Mouse (Mus musculus): Measurements from ENCODE around the gene Gnrhr. TPM values are rescaled to one million over a fixed set of nuclear protein-coding genes. Genes with fewer than 3 reads are reported as not detected.

Gene Gnrhr
- not detected in 2 replicates for polyA plus RNA-seq (2012; ENCODE audit: insufficient read depth, insufficient read length, missing spikeins)

GRCm38 (mm10) chr5:86197801-86198200 lies at the start of gene Gnrhr:
Gnrhr (minus strand) TSS chr5:86197901.
- no peak within 1 kb of the TSS for H3K27ac ChIP-seq (replicated peaks; ENCODE audit: low read depth, low read length)
- H3K4me3 ChIP-seq (ENCODE audit: insufficient read depth, low read depth, low read length) = no peak within 1 kb of the TSS
- no peaks in the 10 kb centered on the region for H3K4me1 ChIP-seq (ENCODE audit: control insufficient read depth, insufficient read depth, insufficient read length, low read length)

DNA sequence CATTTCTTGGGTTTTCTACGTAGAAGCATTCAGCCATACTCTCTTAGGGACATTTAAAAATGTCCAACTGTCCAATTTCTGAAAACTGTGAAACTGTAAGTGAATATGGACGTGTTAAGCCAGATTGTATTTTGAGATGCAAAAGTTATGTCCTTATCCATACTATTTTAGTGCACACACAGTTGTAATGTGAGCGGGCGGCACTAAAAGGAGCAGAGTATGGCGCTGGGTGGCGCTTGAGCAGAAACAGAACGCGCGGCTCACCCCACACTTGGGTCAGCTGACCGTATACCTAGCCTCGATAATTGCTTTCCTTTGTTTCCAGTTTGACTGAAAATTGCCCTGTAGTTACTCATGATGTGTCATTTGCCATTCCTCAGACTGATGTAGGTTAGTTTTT lies 48.9 kb upstream of the Gnrhr start:
- H3K4me3 ChIP-seq (ENCODE audit: insufficient read depth, low read depth, low read length) = no peak overlapping the region
- H3K4me1 ChIP-seq (ENCODE audit: control insufficient read depth, insufficient read depth, insufficient read length, low read length) = no peaks in the 10 kb centered on the region
- no peak overlapping the region for H3K27ac ChIP-seq (replicated peaks; ENCODE audit: low read depth, low read length)

GRCm38 (mm10) chr5:86244880-86245279 lies 47.2 kb upstream of the Gnrhr start:
- Histone ChIP-seq H3K4me1 (ENCODE audit: control insufficient read depth, insufficient read depth, insufficient read length, low read length) (no peaks in the 10 kb centered on the region), H3K27ac (replicated peaks; ENCODE audit: low read depth, low read length) (no peak overlapping the region), H3K4me3 (ENCODE audit: insufficient read depth, low read depth, low read length) (no peak overlapping the region)

DNA sequence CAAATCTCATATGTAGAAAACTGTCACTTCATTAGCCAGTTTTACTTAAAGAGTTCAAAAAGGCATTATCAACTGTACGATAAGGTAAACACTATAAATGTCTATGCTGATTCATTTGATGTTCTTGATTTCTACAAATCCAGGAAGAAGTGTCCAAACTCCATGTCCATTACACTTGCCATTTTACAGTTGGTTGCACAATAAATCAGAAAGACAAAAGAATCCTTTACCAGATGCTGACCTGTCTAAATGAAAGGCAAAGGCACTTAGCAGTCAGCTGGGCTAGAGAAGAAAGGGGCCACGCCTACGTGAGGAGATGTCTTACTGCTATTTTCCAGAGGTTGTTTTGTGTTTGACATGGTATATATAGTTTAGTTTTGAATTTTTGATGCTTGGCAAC lies 46.6 kb upstream of the Gnrhr start:
- Histone ChIP-seq H3K27ac (replicated peaks; ENCODE audit: low read depth, low read length) (no peak overlapping the region), H3K4me1 (ENCODE audit: control insufficient read depth, insufficient read depth, insufficient read length, low read length) (no peaks in the 10 kb centered on the region), H3K4me3 (ENCODE audit: insufficient read depth, low read depth, low read length) (no peak overlapping the region)

DNA sequence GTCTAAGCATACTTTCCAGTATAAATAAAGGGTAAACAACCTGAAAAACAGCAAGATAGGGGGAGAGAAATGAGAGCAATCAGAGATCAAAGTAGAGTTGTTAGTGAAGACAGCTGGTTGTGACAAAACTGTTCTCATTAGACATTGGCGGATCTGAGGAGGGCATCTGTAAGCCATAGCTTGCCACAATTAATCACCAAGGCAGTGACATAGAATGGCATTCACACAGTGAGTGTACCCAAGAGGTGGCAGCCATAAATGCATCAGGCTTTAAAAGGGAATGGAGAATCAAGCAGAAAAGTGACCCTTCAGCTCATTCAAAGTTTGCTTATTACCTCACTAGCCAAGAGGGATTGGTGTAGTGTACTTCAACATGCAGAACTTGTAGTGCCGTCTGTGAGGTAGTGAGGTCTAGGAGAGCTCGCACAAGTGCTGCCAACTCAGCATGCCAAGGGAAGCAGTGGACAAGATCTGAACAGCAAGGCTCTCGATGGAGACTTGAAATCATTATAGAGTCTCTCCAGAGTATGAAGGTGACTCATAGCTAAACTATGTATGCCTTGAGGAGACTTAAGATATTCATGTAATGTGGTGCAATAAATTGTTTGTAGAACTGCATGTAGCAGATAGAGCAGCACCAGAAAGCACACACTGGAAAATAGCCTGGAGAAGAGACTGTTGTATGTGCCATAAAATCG lies 29.6 kb upstream of the Gnrhr start:
- Histone ChIP-seq H3K27ac (replicated peaks; ENCODE audit: low read depth, low read length) (no peak overlapping the region), H3K4me3 (ENCODE audit: insufficient read depth, low read depth, low read length) (no peak overlapping the region), H3K4me1 (ENCODE audit: control insufficient read depth, insufficient read depth, insufficient read length, low read length) (no peaks in the 10 kb centered on the region)

DNA sequence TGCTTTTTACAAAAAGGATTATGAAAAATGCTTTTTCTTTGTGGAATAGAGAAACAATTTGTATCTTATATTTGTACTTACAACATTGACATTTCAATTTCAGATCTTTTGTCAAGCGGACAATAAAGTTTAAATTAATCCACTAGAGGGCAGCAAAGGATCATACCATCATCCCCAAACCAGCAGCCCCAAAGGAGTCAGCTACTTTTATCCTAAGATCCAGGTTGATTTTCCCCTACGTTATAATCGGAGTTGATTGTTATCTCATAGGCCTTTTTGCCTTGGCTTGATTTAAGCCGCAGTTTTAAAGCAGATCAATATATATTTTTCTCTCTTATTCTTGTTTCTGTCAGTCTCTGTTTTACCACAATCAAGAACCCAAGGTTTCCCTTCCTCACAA lies 6.3 kb downstream of the Gnrhr start:
- Histone ChIP-seq H3K4me3 (ENCODE audit: insufficient read depth, low read depth, low read length) (no peak overlapping the region), H3K27ac (replicated peaks; ENCODE audit: low read depth, low read length) (no peak overlapping the region)

GRCm38 (mm10) chr5:86190770-86191169 lies 6.9 kb downstream of the Gnrhr start:
- Histone ChIP-seq H3K4me1 (ENCODE audit: control insufficient read depth, insufficient read depth, insufficient read length, low read length) (no peaks in the 10 kb centered on the region), H3K4me3 (ENCODE audit: insufficient read depth, low read depth, low read length) (no peak overlapping the region), H3K27ac (replicated peaks; ENCODE audit: low read depth, low read length) (no peak overlapping the region)

More for the DNA sequence above, 6.3 kb downstream of the Gnrhr start:
- H3K4me1 ChIP-seq (ENCODE audit: control insufficient read depth, insufficient read depth, insufficient read length, low read length) = no peaks in the 10 kb centered on the region

GRCm38 (mm10) chr5:86190290-86190689 lies 7.4 kb downstream of the Gnrhr start:
- Histone ChIP-seq H3K27ac (replicated peaks; ENCODE audit: low read depth, low read length) (no peak overlapping the region), H3K4me1 (ENCODE audit: control insufficient read depth, insufficient read depth, insufficient read length, low read length) (no peaks in the 10 kb centered on the region), H3K4me3 (ENCODE audit: insufficient read depth, low read depth, low read length) (no peak overlapping the region)

DNA sequence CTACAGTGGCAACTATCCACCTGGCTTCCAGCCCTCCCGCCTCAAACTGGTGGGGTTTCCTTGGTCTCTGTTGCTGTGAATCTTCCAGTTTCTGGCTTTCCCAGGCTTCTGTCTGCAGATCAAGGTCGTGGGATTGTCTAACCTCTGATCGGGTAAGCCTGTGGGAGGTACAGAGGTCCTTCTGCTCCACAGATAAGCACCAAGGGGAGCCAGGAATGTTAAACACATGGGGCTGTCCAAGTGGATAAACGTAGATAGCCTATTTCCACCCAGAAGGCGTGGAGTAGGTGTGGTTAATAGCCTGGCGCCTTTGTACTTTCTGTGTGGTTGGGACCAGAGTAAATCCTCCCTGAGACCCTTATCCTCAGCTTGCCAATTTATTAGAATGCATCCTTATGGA lies 10.3 kb downstream of the Gnrhr start:
- no peak overlapping the region for H3K27ac ChIP-seq (replicated peaks; ENCODE audit: low read depth, low read length)
- no peak overlapping the region for H3K4me3 ChIP-seq (ENCODE audit: insufficient read depth, low read depth, low read length)
- no peaks in the 10 kb centered on the region for H3K4me1 ChIP-seq (ENCODE audit: control insufficient read depth, insufficient read depth, insufficient read length, low read length)

DNA sequence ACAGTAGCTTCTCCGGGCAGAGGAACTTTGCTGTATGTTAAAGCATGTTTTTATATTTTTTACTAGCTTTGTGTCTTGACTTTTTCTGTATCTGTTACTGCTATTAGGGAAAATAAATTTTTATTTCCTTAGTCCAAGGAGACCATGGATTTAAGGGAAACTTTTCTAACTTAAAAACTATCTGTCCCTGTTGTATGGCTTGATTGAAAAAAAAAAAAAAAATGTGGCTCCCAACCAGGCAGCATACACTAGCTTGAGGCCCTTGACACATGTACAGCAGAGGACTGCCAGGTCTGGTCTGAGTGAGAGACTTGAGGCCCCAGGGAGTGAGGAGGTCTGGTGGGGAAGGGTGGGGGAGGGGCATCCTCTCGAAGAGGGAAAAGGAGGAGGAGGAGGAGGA lies 23.9 kb downstream of the Gnrhr start:
- no peak overlapping the region for H3K4me3 ChIP-seq (ENCODE audit: insufficient read depth, low read depth, low read length)
- no peaks in the 10 kb centered on the region for H3K4me1 ChIP-seq (ENCODE audit: control insufficient read depth, insufficient read depth, insufficient read length, low read length)
- H3K27ac ChIP-seq (replicated peaks; ENCODE audit: low read depth, low read length) = no peak overlapping the region

- no peaks in the 10 kb centered on the region for H3K4me1 ChIP-seq (ENCODE audit: control insufficient read depth, insufficient read depth, insufficient read length, low read length)
- H3K4me3 ChIP-seq (ENCODE audit: insufficient read depth, low read depth, low read length) = peak within 1 kb of the TSS; percentile 91
- peak within 1 kb of the TSS; percentile 17; the same call in 1 of the 2 replicates for H3K27ac ChIP-seq (replicated peaks; ENCODE audit: low read depth, low read length)
Observed at GRCm38 (mm10) chr5:86172449-86173161, 25.1 kb downstream of the Gnrhr start, which contains the start of gene Uba6. Uba6 (minus strand) TSS chr5:86172803.

- H3K4me3 ChIP-seq (ENCODE audit: insufficient read depth, low read depth, low read length) = peak overlapping the region; percentile 91
- no peaks in the 10 kb centered on the region for H3K4me1 ChIP-seq (ENCODE audit: control insufficient read depth, insufficient read depth, insufficient read length, low read length)
- no peak overlapping the region; the same call in 1 of the 2 replicates for H3K27ac ChIP-seq (replicated peaks; ENCODE audit: low read depth, low read length)
Observed at GRCm38 (mm10) chr5:86172088-86172448, 25.6 kb downstream of the Gnrhr start.

Other genes with a start within 250 kb of the Gnrhr start
- gene Cenpc1, start 132.3 kb downstream of the Gnrhr start, polyA plus RNA-seq (2012; ENCODE audit: insufficient read depth, insufficient read length, missing spikeins) = 4.4 and 6.2 TPM in 2 replicates
- gene Stap1, start 126.2 kb downstream of the Gnrhr start, polyA plus RNA-seq (2012; ENCODE audit: insufficient read depth, insufficient read length, missing spikeins) = 0.63 and 2.6 TPM in 2 replicates
- 4.8 and 7.1 TPM in 2 replicates for gene Uba6, start 25.1 kb downstream of the Gnrhr start, polyA plus RNA-seq (2012; ENCODE audit: insufficient read depth, insufficient read length, missing spikeins)
- gene Tmprss11c, start 91.4 kb upstream of the Gnrhr start, polyA plus RNA-seq (2012; ENCODE audit: insufficient read depth, insufficient read length, missing spikeins) = not detected in 2 replicates
- not detected in 2 replicates for gene Tmprss11d, start 175.5 kb upstream of the Gnrhr start, polyA plus RNA-seq (2012; ENCODE audit: insufficient read depth, insufficient read length, missing spikeins)

Measured in brown adipose tissue, adult 24 weeks (tissue).